Mouse (Mus musculus) effector memory CD4-positive, alpha-beta T cell, adult 5 months (primary cell): Measurements from ENCODE around the gene Ccdc167. TPM values are rescaled to one million over a fixed set of nuclear protein-coding genes. Genes with fewer than 3 reads are reported as not detected.

ENCODE experiments used
- polyA plus RNA-seq: library from polyadenylated mRNA; unstranded; fragments of 100-300 nt; shearing (Covaris generic); gene quantifications from one replicate; pipeline ENCODE4 v1.2.1, GENCODE M21; 2017

The Ccdc167 gene
- polyA plus RNA-seq, result 6.5 TPM

GRCm38 (mm10) chr17:29716732-29717445, at the start of gene Ccdc167:
Gene Ccdc167 (minus strand): TSS chr17:29717044.

GRCm38 (mm10) chr17:29660076-29660761, 56.6 kb downstream of the Ccdc167 start, which contains the start of gene Cmtr1:
Gene Cmtr1 (plus strand): TSS chr17:29660595.

Other genes with a start within 250 kb of the Ccdc167 start
- 257 TPM for gene Pim1, start 226.3 kb downstream of the Ccdc167 start, polyA plus RNA-seq
- 0.32 TPM for gene Gm17657, start 167.4 kb downstream of the Ccdc167 start, polyA plus RNA-seq
- gene Tbc1d22b, start 167.3 kb downstream of the Ccdc167 start, polyA plus RNA-seq, result 36.5 TPM
- gene Tmem217, start 164.7 kb downstream of the Ccdc167 start, polyA plus RNA-seq, result 5.3 TPM
- 55.8 TPM for gene Rnf8, start 102.3 kb downstream of the Ccdc167 start, polyA plus RNA-seq
- gene Gm28043, start 102.2 kb downstream of the Ccdc167 start, polyA plus RNA-seq, result 5.9 TPM
- 165 TPM for gene Cmtr1, start 56.4 kb downstream of the Ccdc167 start, polyA plus RNA-seq